Mouse (Mus musculus) olfactory bulb, adult 2 months (tissue): ENCODE data around the gene Gm2310.

ENCODE experiments used
- CTCF ChIP-seq: fragments of 200-500 bp; IDR thresholded peaks from 2 replicates; pipeline ENCODE4 v1.5.1; 2012; ENCODE audit warnings: low read depth, mild to moderate bottlenecking, low read length, moderate library complexity; ENCODE audit not compliant: insufficient read depth
- POLR2A ChIP-seq: fragments of 200-500 bp; IDR thresholded peaks from 2 replicates; pipeline ENCODE4 v1.6.1; 2012; ENCODE audit warnings: mild to moderate bottlenecking, low read depth, low read length, moderate library complexity; ENCODE audit not compliant: insufficient read depth

- no peak for TF ChIP-seq POLR2A
- TF ChIP-seq CTCF: no peak
Measured at GRCm38 (mm10) chr15:8485261-8485660, 34.5 kb downstream of the Gm2310 start.
